Mouse (Mus musculus): ENCODE measurements at regions not wholly inside any gene's neighbourhood (a gene's known extent, or its start where the extent isn't known, plus 50 kb on each side); places are given as distances from the start of the nearest gene placed in this dataset.
A peak's percentile ranks its signal among the peaks of the same experiment; 100 is the strongest.

DNA sequence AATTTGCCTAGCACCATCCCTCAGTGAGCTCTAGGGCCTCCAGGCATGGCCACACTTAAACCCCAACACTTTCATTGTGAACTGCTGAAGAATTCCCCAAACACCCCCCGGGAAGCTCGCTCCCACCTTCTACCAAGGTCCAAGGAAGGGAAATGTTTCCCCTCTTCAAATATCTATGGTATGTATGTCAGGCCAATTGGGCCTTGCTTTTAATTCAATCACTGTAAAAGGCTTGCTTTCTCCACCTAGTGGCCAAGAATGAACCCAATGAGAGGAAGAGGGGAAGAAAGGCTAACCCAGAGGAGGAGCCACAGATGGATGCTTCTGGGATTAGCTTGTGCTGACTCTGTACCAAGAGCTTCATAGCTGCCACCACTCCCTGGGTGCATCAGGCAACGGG is 336.3 kb upstream of the Tgfbr2 start:
- peak; percentile 37 for DNase-seq

DNA sequence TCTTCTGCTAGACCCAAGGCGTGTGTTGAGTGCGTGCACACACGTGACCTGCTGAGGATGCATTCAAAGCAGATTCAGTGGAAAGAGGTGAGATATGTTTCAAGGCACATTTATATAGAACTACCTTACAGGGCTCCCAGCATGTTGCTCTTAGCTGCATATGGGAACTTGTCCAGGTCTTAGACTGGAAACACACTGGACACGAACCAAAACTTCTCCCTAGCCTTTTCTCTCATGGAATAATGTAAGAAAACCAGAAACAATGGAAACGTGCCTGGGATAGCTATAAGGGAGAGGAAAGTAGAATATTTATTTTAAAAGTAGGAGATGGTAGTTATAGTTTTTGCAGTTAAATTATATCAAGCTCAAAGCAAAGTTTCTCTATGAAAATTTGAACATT is 332.6 kb upstream of the Tgfbr2 start:
- DNase-seq: no peak

DNA sequence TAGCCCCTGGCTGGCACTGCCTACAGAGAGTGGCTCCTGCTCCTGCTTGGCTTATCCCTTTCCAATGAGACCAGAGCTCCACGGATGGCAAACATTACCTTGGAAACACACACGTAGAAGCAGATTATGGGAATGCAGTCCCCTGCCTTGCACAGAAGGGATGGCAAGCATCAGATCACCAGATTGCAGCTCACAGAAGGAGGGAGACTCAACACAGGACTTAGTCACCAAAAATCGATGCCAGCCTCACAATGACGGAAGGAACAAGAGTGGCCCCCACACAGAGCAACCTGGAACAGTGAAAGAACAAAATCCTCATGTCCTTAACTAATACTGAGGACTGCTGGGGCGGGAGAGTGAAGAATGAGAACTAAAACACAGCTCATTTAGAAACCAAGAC is 327.7 kb upstream of the Tgfbr2 start:
- no peak for DNase-seq

DNA sequence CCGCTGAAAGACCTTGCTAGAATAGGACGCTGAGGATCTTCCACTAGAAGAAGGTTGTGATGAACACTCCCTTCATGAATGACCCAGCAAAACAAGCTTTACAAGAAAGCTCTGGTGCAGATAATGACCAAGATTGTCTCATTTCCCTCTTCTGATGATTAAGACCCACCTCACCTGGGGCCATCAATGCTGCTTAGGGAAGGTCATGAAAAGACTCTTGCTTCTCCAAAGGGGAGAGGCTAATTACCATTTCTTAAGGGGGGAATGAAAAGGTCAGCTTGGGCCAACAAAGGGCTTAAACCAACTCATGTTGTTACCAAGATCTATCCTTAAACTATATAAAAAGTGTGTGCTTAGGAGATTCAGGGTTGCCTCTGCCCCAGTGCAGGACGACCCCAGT is 325.8 kb upstream of the Tgfbr2 start:
- no peak for DNase-seq

DNA sequence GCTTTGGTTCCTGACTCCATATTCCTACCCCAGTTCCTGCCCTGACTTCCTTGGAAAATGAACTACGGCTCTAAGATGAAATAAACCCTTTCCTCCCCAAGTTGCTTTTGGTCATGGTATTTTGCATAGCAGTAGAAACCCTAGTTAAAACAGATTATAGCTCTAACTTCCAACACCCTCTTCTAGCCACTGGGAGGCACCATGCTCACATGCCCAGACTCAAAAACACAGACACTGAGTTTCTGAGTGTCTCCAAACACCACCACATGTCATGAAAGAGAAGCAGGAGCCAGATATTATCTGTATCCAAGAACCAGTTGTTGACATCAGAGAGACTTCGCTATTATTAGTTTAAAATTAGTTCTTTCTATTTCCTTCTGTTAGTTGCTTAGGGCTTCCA is 316.1 kb upstream of the Tgfbr2 start:
- no peak for DNase-seq

DNA sequence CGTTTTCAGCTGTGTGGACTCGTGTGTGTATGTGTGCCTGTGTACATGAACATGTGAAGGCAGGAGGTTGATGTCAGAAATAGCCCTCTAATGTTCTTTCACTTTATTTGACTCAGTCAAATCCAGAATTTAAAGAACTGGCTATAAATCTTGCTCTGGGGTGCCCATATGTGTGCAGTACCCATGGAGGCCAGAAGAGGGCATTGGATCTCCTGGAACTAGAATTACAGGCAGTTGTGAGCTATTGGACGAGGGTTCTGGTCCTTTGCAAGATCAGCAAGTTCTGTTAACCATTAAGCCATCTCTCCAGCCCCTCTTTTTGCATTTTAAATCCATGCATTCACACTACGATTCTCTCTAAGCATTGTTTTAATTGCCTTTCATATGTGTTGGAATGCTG is 314.6 kb upstream of the Tgfbr2 start:
- DNase-seq: peak; percentile 23

DNA sequence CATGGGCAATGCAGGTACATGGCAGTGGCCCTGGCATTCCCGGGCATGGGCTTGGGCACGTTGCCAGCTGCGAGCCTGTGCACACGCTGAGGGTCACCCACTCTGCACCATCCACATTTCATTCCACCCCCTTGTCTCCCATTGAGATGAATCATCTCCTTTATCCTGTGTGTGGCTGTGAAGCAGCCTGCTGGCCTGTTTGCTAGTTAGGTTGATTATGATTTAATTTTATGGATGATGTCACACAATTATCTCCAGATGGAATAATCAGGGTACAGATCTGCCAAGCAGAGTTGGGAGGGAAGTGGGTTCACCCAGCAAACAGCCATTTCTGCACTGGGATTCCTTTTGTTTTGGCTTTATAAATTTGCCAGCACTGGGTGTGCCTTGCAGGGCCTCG is 314.1 kb upstream of the Tgfbr2 start:
- DNase-seq: no peak

DNA sequence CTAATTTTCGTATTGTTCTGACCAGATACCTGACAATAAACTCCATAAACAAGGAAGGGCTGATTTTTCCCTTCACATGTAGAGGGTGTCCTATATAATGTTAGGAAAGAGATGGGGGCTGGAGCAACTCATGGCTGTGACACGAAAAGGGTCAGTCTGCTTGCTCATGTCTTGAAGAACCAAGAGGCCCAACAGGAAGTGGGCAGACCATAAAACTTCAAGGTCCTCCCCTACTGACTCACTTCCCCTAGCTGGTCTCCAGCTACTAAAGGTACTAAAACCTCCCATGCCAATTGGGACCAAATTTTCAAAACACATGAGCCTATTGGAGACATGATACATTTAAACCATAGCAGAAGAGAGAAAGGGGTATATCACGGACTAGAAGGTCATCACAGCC is 302.1 kb upstream of the Tgfbr2 start:
- DNase-seq: no peak

DNA sequence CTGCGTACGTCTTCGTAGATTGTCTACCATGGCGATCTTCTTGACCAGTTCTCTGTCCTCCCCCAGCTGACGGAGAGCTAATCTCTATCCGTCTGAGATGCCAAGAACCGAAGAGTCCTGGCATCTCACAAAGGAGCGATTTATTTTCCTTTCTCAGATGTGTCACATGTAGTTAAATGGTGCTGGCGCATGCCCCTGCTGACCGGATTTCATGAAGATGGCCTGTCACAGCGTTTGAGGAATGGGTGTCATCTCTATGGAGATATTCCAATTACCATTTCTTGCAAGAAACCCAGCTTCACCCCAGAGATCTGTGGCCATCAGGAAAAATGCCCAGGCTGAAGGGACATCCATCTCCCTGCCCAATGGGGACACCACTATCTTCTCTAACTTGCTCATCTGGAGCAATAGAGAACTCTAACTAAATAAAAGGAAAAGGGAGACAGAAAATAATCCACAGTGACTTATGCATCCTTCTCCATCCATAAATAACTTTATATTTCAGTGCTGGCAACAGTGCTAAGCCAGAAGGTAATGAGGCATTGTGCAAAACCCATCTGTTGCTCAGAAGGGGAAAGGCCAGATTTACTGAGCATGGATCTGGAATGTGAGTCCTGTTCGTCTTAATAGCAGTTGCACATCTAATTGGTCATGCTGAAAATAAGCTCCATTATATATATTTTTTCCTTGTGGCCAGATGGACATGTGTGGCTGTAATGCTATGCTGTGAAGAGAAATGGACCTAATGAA is 300.2 kb upstream of the Tgfbr2 start:
- no peak for DNase-seq

DNA sequence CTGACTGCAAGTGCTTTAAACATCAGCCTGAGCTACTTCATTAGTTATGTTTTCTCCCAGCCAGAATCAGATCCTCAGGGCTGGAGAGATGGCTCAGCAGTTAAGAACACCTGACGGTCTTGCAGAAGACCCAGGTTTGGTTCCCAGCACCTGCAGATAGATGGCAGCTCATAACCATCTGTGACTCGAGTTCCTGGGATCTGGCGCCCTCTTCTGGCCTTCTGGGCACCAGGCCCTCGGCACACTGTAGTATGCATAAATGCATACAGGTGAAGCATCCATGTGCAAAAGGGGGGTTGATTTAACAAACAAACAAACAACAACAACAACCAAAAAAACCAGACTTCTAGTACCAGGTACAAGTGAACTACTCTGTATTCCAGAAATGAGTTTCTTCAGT is 297.7 kb upstream of the Tgfbr2 start:
- no peak for DNase-seq

DNA sequence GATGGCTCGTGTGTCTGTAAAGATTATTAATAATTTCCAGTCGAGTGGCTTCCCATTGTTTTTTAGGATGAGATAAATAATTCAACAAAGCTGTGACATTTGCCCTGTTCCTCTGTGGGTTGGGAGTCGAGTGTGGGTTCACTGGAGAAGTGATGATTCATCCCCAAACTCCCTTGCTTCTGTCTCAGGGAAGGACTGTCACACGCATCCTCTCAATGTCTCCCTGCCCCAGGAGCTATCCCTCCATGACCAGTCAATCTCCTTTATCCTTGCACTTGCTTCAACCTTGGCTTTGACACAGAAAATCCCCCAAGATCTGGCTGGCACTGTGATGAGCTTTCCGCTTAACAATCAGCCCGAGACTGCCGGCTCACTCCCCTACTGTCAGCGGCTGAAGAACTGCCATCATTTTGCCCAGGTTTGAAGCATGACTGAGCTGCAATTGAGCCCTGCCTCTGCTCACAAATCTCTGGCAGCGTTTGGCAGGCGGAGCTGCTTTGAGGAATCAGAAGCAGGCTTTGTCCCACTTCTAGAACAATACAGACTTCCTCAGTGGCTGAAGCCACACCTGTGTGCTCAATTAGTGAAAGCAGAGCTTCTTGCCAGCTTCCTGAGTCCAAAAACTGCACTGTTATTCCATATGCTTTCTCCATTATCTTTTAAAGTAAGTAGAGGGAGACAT is 293.6 kb upstream of the Tgfbr2 start:
- DNase-seq: no peak

DNA sequence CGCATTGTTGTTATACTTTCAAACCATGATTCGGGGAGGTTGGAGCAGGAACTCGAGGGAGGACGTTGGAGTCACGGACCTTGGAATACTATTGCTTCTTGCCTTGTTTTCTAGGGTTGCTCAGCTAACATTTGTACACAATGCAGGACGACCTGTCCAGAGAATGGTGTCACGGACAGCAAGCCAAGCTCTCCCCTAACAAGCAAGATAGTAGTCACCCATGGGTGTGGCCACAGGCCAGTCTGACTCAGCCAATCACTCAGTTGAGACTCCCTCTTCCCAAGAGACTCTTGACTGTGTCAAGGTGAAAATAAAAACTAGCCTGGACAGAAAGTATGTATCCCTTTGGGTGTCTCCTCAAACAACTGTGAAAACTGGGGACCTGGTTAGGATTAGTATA is 291.2 kb upstream of the Tgfbr2 start:
- DNase-seq: no peak

DNA sequence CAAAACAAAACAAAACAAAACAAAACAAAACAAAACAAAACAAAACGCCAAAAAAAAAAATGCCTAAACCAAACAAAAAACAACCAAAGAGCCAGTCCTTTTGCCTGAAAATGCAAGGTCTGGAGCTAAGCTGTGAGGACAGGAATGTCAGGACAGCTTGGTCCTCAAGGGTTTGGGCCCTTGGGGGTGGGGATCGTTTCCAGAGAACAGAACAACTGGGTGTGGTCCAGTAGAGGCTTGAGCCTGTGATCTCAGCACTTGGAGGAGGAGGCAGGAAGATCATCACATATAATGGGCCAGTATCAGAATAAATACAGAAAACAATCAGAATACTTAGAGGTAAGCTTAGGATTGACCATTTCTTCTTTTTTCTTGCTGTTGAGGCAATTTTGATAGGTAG is 289.5 kb upstream of the Tgfbr2 start:
- no peak for DNase-seq

DNA sequence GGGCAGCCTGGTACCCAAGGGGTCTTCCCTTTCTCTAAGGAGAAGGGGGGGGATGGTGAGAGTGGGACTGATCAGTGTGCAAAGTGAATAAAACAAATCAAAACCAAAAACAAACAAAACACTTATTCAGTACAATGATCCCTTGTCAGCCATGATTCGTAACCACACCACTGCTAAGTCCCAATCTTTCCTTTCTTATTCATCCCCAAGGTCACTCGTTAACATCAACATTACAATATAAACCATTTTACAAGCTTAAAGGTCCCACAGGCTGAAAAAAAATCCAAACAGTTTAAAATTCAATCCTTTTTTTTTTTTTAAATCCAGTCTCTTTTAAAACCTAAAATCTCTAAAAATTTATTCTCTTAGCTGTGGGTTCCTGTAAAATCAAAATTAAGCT is 287.1 kb upstream of the Tgfbr2 start:
- DNase-seq: no peak

DNA sequence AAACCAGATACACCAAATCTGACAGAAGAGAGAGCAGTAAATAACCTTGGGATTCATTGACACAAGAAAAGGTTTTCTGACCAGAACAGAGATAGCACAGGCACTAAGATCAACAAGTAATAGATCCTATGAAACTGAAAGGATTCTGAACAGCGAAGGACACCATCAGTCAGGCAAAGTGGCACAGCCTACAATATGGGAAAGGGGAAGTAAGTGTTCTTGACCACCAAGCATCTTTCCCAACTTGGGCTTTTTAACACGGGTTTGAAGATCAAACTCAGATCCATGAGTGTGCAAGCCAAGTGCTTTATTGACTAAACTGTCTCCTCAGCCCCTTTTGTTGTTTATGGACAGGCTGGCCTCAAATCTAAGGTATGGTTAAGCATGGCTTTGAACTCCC is 284.9 kb upstream of the Tgfbr2 start:
- DNase-seq: no peak

DNA sequence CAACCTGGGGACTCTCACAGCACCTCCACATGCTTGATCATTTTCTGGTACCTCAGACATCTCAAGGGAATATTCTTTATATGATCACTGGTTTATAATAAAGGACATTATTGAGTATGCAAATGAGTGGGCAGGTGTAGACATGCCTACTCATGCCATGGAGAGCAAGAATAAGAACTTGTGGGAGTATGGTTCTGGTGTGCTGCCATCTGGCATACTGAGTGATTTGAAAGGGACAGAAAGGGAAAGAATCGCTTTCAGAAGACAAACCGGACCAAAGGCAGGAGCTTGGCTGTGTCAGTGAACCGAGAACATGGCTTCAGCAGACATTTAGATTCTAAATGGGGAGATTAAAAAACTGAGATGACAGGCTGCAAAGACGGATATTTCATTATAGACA is 276.9 kb upstream of the Tgfbr2 start:
- no peak for DNase-seq

DNA sequence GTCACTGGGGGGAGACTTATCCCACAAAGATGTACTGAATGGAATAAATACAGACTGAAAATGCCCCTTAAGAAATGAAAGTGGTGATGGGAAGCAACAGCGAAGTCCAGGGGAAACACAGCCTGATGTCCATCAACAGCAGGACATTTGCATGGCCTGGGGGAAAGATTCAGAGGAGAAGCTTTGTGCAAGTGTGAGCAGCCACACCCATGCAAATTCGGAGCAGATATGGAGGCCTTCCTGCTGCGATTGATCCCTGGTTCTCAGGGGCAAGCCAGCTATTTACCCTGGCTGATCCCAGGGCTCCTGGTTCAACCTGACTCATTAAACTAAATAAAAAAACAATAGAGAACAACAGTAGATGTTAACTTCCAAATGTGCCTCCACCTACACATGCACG is 275.7 kb upstream of the Tgfbr2 start:
- DNase-seq: no peak

DNA sequence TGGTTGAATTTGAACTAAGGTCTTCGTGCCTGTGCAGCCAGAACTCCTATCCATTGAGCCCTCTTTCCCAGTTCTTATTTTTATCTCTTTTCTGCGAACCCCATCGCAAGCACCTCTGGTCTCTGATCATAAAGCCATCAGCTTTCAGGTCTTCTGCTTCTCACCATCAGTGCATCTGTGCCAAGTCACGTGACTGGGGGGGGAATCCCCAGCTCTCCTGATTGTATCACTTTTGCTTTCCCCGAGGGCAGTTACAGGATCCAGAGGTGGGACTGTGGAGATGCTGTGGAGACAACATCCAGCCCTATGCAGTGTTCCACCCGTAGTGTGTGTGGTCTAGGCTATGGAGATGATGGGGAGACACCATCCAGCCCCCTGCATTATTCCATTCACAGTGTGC is 272.6 kb upstream of the Tgfbr2 start:
- no peak for DNase-seq

DNA sequence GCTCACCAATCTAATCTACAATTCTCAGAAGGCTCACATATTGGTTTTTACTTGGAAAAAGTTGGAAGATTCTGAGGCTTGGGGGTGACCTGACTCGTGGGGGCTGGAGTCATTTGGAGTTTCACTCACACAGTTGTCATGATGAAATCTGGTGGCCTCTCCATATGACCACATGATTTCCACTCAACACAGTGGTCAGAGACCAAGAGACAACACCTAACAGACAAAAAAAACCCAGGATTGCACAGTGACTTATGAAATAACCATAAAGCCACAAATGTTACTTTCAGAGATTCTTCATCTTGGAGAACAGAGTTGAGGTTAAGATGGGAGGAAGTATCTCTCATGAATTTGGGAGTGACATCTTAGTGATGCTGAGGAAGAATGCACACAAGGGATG is 263.4 kb upstream of the Tgfbr2 start:
- no peak for DNase-seq

DNA sequence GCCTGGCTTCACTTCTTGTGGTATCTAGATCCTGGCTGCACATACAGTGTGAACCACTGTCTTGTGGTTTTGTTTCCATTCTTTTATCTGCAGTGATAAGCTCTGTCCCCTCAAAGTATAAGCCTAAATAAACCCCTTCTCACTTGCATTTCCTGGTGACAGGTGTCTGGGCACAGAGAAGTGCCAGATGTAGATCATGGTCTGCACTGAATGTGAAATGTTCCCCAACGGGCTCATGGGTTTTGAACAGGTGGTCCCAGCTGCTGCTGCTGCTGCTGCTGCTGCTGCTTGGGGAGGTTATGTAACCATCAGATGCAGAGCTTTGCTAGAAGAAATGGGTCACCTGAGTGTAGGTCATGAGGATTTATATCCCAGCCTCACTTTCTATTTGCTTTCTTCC is 259.3 kb upstream of the Tgfbr2 start:
- DNase-seq: no peak

DNA sequence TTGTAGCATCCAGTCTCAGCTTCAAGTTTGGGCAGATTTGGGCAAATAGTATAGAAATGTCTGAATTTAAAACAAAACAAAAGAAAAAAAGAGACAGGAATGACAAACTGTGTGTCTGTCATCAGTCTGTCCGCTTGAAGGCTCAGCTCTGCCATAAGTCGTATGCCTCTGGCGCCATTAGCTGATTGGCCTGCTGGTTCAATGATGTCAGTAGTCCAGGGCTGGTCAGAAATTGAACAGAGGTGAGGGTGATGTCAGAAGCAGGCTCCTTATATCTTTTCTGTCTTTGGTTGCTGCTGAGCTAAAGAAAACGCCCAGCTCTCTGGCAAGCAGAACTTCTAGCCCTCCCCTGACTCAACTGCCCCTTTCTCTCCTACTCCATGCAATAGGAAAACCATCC is 253.9 kb upstream of the Tgfbr2 start:
- no peak for DNase-seq

DNA sequence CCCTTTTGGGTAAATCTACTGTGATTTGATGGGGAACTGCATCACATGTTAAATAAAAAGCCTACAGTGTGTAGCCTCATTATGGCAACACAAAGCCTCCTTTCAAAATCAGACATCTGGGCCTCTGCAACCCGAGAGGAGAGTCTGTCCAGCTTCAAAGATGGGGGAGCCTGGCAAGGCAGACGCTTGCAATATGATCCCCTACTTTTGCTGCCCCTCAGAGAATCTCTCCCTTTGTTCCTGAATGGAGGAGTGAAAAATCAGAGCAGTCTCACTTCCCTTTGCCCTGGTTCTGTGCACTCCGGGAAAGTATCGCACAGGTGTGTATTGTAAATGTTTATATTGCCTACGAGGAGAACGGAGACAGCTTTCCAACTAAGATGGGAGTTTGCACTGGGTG is 253.3 kb upstream of the Tgfbr2 start:
- no peak for DNase-seq

DNA sequence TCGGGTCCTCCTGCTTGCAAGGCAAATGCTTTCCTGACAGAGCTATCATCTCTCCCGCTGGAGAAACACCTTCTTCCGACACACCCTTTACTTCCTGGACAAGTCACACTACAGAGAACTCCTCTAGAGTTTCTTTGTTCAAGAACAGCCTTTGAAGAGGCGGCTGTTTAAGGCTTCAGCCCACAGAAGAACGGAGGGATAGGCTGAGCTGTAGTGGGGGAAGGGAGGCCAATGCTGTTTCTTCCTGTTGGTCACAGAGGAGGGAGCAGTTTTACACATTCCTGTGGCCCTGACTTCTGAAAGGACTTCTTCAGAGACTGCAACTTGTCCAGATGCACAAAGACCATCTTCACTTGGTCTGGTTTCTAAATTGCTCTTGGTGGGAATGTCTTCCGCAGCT is 252.1 kb upstream of the Tgfbr2 start:
- DNase-seq: no peak

DNA sequence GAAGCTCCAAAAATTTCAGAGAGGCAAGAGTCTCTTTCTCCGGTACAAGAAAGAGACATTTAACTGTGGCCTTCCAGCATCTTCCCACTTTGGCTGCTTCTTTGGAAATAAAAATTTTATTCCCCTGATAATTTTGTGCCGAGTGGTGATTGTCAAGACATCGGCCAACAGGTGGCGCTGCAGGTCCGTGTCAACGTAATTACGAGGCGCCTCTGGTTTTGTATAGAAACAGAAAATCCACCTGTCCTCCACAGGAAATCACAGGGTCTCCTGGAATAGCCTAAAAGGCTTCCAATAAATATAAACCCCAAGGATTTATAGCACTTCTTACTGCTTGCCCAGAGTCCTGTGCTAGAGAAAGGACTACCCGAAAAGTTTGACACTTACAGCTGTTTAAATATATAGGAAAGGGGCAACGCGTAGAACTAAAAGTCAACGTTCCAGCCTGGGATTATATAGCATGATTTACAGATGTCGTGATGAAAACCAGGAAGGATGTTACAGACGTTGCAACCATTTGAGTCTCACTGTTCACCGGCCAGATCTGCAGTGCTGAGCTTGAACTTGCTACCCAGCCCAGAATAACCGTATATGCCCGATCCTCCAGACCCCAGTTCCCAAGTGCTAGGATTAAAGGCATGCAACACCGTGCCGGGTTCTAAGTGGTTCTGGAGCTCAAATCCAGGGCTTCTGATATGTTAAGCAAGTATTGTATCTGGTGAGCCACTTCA is 251.3 kb upstream of the Tgfbr2 start:
- peak; percentile 83 for DNase-seq

Measured in lung, postnatal 36 days (tissue).